Mouse (Mus musculus) intestine, postnatal 0 days (tissue): Measurements from ENCODE around the gene Gpx7. TPM values are rescaled to one million over a fixed set of nuclear protein-coding genes. Genes with fewer than 3 reads are reported as not detected.

Experiments
- ATAC-seq: fragments of 200-750 bp; cut with Nextera tagmentation; 2 replicates; pipeline ENCODE4 v1.8.0; 2017; ENCODE audit warnings: mild to moderate bottlenecking, moderate TSS enrichment, moderate library complexity
- H3K27ac ChIP-seq: fragments of 300-500 bp; sonication (generic); 2 replicates; pipeline ENCODE4 v1.5.1; 2014; ENCODE audit warnings: mild to moderate bottlenecking, low read depth, low read length, moderate library complexity
- H3K27me3 ChIP-seq: fragments of 300-500 bp; sonication (generic); replicated peaks from 2 replicates; pipeline ENCODE4 v1.6.1; 2014; ENCODE audit warnings: low read length, mixed read lengths; ENCODE audit not compliant: control insufficient read depth, insufficient read depth
- H3K36me3 ChIP-seq: fragments of 300-500 bp; sonication (generic); 2 replicates; pipeline ENCODE4 v1.6.1; 2014; ENCODE audit warnings: mild to moderate bottlenecking, moderate library complexity; ENCODE audit not compliant: control insufficient read depth, insufficient read depth
- H3K4me1 ChIP-seq: fragments of 300-500 bp; sonication (generic); replicated peaks from 2 replicates; pipeline ENCODE4 v1.6.1; 2014; ENCODE audit warnings: antibody characterized with exemption, low read length, mixed read lengths; ENCODE audit not compliant: control insufficient read depth, insufficient read depth
- H3K4me2 ChIP-seq: fragments of 300-500 bp; sonication (generic); replicated peaks from 2 replicates; pipeline ENCODE4 v1.6.1; 2014; ENCODE audit warnings: low read depth, mild to moderate bottlenecking, moderate library complexity
- H3K4me3 ChIP-seq: fragments of 300-500 bp; sonication (generic); 2 replicates; pipeline ENCODE4 v1.5.1; 2014; ENCODE audit warnings: low read depth, low read length
- H3K9ac ChIP-seq: fragments of 300-500 bp; sonication (generic); 2 replicates; pipeline ENCODE4 v1.6.1; 2014; ENCODE audit warnings: mild to moderate bottlenecking, low read depth, low read length
- H3K9me3 ChIP-seq: fragments of 300-500 bp; sonication (generic); 2 replicates; pipeline ENCODE4 v1.6.1; 2016; ENCODE audit warnings: mixed run types; ENCODE audit not compliant: control insufficient read depth
- CTCF ChIP-seq: sonication (generic); IDR thresholded peaks from 2 replicates; pipeline ENCODE4 v1.5.1; 2016; ENCODE audit warnings: low read depth, mild to moderate bottlenecking, control low read depth, antibody characterized with exemption, moderate library complexity
- WGBS: fragments of 180-500 bp; shearing (Covaris S2); extraction: QIAGEN DNeasy Blood & Tissue Kit; methylation state at CpG from one replicate; pipeline ENCODE4 v1.1.7; 2014; 5-methylcytosine and 5-hydroxymethylcytosine counted together
- polyA plus RNA-seq: library from polyadenylated mRNA; unstranded; fragments of >200 nt; fragmentation: Nextera tagmentation; extraction: Ambion mirVana; gene quantifications from 2 replicates; pipeline ENCODE4 v1.2.1, GENCODE M21; 2015

Gene Gpx7
- polyA plus RNA-seq, 1 experiment from 2014 or later, result 22.9 TPM

DNA sequence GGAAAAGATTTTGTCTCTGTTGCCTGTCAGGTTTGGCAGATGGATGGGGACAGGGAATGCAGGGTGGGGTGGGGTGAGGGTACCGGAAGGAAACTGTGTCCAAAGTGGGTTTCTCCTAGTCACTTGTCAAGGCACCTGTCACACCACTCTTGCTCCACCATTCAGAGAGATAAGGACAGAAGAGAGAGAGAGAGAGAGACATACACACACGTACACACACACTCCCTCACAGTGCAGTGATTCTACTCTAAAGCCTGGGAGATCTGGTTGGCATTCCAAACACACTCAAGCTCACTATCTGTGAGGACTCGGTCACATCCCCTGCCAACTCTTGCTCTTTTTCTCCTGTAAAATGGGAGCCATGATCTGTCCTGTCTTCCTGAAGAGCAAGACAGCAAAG lies 34.6 kb downstream of the Gpx7 start:
- no peaks in the 10 kb centered on the region for H3K27me3 ChIP-seq
- no peak for ATAC-seq
- H3K36me3 ChIP-seq, result no peaks in the 10 kb centered on the region
- H3K9me3 ChIP-seq, result no peaks in the 10 kb centered on the region
- WGBS, result 70% methylated on average over 3 of the region's 3 CpGs
- H3K27ac ChIP-seq, result no peak overlapping the region
- no peak overlapping the region for H3K9ac ChIP-seq
- H3K4me3 ChIP-seq, result no peak overlapping the region
- TF ChIP-seq CTCF, result no peak
- H3K4me2 ChIP-seq, result no peak overlapping the region
- H3K4me1 ChIP-seq, result no peaks in the 10 kb centered on the region

DNA sequence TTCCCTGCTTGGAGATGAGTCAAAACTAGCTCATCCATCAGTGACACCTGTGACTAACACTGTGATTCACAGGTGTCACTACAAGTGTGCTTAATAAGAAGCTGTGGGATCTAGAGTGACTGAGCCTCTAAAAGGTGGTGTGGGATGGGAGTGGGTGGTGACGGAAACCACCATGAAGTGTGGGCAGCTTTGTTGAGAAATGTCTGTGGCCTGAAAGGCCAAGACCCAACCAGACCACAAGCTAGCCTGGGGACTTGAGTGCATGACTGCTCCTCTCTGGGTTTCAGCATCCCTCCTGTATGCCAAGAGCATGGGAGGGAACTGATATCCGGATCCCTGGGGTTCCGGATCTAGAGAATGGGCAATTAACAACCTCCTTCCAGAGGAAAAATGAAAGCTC lies 35.3 kb downstream of the Gpx7 start:
- ATAC-seq, result no peak

DNA sequence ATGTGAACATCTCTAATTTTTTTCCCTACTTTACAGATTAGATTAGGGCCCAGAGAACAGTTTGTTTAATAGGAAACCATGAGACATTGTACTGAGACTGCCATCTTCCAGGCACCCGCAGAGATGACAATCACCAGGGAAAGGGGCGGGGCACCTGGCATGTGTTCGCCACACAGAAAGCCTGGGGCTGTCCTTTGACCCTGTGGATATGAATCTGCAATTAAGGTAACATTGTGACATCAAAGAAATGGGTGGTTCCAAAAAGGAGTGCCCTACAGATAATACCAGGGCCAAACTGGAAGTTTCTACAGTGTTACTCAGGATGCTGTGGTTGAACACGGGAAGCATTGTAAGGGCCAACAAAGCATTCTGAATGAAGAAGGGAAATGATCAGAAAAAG lies 36.4 kb downstream of the Gpx7 start:
- H3K9ac ChIP-seq, result no peak overlapping the region
- no peaks in the 10 kb centered on the region for H3K9me3 ChIP-seq
- 33% methylated on average over 4 of the region's 4 CpGs for WGBS

More for the DNA sequence above, 35.3 kb downstream of the Gpx7 start:
- Histone ChIP-seq H3K4me1 (no peaks in the 10 kb centered on the region), H3K9ac (no peak overlapping the region), H3K9me3 (no peaks in the 10 kb centered on the region), H3K4me2 (no peak overlapping the region), H3K36me3 (no peaks in the 10 kb centered on the region), H3K27ac (no peak overlapping the region), H3K4me3 (no peak overlapping the region), H3K27me3 (no peaks in the 10 kb centered on the region)
- WGBS, result 95% methylated on average over 3 of the region's 3 CpGs
- no peak for TF ChIP-seq CTCF

DNA sequence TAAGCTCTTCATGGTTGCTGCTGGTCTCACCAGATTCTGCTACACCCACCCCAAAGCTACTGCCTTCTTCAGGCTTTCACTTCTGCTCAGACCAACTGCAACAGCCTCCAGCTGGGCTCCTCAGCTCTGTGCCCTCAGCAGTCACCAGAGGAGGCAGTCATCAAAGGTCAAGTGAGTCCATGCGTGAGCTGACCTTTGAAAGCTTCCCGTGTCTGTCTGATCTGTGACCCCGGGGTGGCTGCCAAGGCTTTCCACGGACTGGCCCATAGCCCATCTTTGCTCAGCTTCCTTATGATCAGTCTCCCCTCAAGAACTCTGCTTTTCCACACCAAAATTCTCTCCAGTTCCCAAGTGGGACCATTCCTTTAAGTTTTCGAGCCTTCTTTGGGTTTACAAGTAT lies 37.5 kb downstream of the Gpx7 start:
- H3K9me3 ChIP-seq, result no peaks in the 10 kb centered on the region
- 46% methylated on average over 5 of the region's 5 CpGs for WGBS
- ATAC-seq, result no peak
- H3K4me3 ChIP-seq, result no peak overlapping the region
- H3K27me3 ChIP-seq, result no peaks in the 10 kb centered on the region
- H3K27ac ChIP-seq, result no peak overlapping the region
- TF ChIP-seq CTCF, result 0 out of 2 replicates have a peak, but pooled peaks have one; percentile 15
- no peak overlapping the region for H3K9ac ChIP-seq
- H3K4me1 ChIP-seq, result no peaks in the 10 kb centered on the region
- H3K36me3 ChIP-seq, result no peaks in the 10 kb centered on the region
- no peak overlapping the region for H3K4me2 ChIP-seq

More for the DNA sequence above, 36.4 kb downstream of the Gpx7 start:
- H3K27ac ChIP-seq, result no peak overlapping the region
- H3K27me3 ChIP-seq, result no peaks in the 10 kb centered on the region
- H3K4me1 ChIP-seq, result no peaks in the 10 kb centered on the region
- ATAC-seq, result peak; percentile 68
- no peaks in the 10 kb centered on the region for H3K36me3 ChIP-seq
- H3K4me3 ChIP-seq, result no peak overlapping the region
- H3K4me2 ChIP-seq, result no peak overlapping the region
- no peak for TF ChIP-seq CTCF

DNA sequence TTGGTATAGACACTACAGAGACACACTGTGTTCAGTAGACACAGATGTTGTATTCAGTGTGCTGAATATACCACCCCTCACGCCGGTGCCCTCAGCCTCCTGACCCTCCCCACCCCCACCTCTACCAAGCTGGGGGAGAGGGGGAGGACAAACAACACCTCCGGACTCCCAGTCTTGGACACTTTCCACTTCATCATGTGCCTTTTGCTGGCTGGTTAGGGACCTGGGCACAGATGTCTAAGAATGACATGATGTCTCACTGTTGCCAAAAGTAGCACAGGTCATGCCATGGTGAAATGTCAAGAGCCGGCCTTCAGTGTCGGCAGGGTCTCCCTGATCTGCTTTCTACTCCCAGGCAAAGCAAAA lies 42.7 kb downstream of the Gpx7 start:
- Histone ChIP-seq H3K4me1 (0 out of 2 replicates have a peak, but pooled peaks cover 2% of the 10 kb centered on the region), H3K9ac (no peak overlapping the region), H3K27ac (no peak overlapping the region), H3K36me3 (no peaks in the 10 kb centered on the region), H3K9me3 (no peaks in the 10 kb centered on the region), H3K4me2 (no peak overlapping the region), H3K27me3 (no peaks in the 10 kb centered on the region), H3K4me3 (no peak overlapping the region)
- ATAC-seq, result no peak
- TF ChIP-seq CTCF, result no peak
- 40% methylated on average over 5 of the region's 5 CpGs for WGBS

DNA sequence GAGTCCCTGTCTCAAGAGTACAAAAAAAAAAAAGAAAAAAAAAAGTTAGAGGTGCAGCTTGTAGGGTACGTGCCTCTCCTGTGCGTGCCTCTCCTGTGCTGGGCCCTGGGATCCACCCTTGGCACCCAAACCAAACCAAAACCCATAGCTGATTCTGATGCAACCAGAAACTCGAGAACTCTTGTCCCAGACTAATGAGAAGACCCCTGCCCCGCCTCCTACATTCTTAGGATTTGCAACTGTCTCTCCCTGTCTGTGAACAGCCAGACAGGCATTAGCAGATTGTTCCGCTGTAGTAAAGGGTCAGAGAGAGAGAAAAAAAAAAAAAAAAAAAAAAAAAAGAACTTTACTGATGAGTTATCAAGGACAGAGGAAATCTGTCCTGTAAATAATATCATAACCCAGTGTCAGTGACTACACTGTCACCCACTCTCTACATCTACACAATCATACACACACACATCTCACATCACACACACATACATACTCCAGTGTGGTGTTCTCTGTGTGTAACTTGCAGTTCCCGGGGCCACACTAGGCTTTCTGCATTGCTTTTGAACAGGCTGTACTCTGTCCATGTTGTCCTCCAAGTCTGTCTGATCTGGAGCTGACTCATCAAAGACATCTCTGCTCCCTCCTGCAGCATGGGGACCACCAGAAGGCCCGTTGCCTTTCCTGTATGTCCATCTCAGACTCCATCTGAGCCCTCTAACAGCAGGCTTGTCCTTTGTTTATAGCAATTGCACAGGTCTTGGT lies 43.2 kb downstream of the Gpx7 start:
- Histone ChIP-seq H3K4me2 (peak overlapping the region; percentile 48), H3K27ac (no peak overlapping the region), H3K4me1 (0 out of 2 replicates have a peak, but pooled peaks cover 2% of the 10 kb centered on the region), H3K9me3 (no peaks in the 10 kb centered on the region), H3K4me3 (no peak overlapping the region), H3K36me3 (no peaks in the 10 kb centered on the region), H3K27me3 (no peaks in the 10 kb centered on the region), H3K9ac (no peak overlapping the region)
- TF ChIP-seq CTCF, result no peak
- WGBS, result 28% methylated on average over 7 of the region's 7 CpGs
- ATAC-seq, result no peak
